Mouse (Mus musculus) kidney, postnatal 14 days (tissue): ENCODE results near the gene Smu1.

ENCODE experiments used
- DNase-seq: peaks from one replicate; pipeline ENCODE4 v3.0.0; 2022; ENCODE audit warnings: mixed read lengths

Gene Smu1

DNA sequence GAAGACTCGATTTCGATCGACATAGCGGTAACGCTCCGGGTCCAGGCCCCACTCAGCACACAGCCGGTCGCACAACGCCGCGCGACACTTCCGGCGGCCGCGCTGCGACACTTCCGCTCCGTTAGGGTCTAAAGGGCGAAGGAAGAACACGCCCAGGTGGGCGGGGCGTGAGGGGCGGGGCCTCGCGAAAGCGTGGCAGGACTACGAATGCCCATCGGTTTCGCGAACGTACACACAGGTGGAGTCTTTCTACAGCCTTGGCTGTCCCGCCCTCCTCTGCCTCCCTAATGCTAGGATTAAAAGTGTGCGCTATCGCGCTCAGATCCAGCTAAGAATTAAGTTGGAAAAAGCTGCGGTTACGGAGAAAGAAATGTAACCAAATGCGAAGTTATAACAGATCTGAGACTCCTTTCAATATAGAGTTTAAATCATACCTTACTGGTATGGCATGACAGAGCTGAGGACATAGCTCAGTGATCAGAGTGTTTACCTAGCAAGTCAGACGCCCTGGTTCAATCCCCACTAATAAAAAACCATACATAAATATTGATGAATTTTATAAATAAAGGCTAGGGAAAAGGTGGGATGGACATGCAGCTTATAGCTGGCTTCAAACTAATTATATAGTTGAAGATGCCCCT, at the start of gene Smu1:
Gene Smu1 (minus strand): TSS at position 144 of the 641 bp plus-strand sequence.
- peak; percentile 98 for DNase-seq

DNA sequence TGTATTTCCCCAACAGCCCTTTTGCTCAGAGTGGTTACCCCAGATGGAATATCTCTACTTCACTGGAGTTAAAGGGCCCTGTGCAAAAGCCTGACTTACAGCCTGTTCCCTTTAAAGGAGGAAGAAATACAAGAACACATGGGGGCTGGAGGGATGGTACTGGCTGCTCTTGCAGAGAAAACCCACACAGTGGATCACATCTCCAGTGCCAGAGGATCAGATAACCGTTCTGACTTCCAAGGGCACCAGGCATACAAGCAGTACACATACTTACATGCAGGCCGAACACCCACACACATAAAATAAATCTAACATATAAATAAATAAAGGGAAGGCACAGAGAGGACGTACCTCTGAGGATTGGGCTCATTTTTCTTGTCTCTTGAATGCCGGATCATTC, 49.7 kb upstream of the Smu1 start:
- DNase-seq, result no peak

DNA sequence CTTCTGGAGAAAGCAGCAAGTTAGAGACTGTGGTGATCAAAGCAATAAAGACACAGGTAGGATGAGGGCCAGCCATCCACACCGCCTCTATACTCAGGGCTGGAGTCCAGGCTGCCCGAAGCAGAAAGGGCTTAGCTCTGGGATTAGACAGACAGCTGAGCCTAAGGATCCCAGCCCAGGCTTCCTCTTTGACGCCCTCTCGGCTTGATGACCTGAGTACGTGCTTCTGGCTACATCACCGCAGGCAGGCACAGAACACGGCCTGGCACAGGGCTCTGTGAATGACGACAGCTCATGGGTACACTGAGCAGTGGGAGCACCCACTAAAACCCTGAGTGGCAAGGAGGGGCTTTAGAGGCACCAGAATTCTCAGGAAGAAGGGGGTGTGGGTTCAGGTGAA, 47.7 kb upstream of the Smu1 start:
- no peak for DNase-seq

DNA sequence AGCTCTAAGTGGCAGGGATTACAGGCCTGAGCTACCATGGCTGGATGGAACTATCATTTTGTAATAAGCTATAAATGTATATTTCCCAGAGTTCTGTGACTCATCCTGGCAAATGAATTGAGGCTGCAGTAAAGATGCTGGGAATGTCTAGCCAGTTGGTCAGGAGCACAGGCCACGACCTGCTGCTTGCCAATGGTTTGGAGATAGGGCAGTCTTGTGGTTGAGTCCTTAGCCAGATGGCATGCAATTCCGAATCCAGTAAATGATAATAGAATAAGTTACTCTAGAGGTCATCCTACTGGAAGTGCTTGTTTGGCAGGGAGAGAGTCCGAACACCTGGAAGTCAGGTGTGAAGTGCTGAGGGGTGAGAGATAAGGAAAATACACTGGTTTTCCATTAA, 45.1 kb upstream of the Smu1 start:
- DNase-seq, result no peak

DNA sequence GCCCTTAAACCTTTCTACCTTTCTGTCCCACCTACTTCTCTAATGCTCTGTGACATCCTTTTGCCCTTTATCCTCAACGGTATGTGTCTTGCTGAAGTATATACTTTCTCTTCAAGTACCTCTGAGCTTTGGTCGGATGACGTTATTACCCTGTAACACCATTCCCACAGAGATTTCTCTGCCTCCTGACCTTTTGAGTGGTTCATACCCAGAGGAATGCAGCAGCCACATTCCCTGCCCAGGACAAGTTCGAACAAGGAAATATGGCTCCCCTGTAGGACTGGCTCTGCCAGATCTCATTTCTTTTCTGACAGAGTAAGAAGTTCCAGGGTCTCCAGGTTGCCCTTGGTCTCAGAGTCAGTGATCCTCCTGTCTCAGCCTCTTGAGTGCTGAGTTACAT, 44.2 kb upstream of the Smu1 start:
- DNase-seq, result peak; percentile 21

DNA sequence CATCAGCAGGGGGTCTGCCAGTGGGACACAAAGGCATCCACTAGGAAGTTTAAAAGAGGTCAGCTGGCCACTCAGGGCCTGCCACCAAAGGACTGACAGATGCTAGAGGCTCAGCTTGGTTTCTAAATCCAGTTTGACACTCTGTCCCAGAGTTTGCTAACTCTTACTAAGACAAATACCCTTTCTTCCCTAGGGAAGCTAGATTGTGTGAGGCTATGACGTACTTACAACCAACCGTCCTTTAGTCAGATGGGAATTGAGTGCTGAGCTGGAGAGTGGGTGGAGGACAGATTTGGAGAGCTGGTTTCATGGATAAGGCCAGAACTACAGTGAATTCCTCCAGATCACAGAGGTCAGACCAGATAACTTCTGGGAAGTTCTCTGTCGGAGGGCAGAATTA, 43.1 kb upstream of the Smu1 start:
- no peak for DNase-seq

DNA sequence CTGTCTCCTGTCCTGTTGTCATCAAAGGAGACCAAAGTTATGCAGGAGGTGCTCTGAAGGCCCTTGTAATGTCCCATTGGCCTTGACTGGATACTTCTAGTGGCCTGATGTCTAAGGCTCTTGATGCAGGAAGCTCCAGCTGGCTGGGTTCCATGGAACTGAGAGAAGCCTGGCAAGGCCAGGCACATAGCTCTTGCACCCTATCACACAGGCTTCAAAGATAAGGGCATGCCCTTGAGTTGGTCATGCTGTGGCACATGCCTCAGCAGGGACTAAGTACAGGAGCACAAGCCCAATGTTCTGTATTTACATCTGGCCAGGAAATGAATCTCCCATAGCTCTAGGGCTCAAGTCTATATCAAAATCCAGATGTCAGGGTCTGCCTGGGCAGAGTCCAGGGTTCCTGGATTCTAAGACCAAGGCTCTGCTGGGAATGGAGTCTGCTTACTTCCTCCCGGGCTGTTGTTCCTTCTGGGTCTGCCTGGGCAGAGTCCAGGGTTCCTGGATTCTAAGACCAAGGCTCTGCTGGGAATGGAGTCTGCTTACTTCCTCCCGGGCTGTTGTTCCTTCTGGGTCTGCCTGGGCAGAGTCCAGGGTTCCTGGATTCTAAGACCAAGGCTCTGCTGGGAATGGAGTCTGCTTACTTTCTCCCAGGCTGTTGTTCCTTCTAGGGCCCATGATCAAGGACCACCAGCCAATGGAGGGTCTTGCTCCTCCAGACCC, 41.3 kb upstream of the Smu1 start:
- peak; percentile 23 for DNase-seq

DNA sequence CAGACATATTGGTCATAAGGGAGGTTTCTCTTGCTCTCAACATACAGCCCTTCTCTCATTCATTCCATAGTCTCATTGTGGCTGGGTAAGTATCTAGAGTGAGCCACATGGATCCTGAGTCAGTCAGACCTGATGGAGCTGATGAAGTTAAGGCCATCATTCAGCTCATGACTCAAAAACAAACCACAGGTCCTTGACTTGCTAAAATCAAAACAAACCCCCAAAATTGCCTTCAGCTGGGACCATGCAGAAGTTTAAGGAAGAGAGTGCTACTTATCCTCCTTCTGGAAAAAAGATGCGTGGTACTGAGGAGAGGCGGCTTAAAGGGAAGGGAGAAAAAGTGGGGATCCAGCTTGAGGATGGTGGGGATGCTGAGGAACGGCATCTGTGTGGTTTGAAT, 38.0 kb upstream of the Smu1 start:
- DNase-seq, result no peak

DNA sequence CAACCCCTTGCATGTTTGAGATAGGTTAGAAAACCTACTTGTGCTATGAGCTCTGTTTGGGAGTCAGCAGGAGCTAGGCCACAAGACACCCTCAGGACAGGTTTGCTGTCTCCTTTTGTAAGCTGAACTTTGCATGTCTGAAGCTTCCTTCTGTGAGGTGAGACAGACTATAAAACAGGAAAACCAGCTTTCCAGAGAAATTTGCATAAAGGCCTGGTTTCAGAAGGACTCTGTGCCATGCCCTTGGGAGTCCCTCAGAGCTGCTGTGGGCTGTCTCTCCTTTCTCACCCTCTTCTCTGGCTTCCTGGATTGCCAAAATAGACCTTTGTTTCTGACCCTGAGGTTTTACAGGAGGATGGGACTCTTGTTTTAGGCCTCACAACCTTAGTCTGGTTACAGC, 36.6 kb upstream of the Smu1 start:
- DNase-seq, result no peak

DNA sequence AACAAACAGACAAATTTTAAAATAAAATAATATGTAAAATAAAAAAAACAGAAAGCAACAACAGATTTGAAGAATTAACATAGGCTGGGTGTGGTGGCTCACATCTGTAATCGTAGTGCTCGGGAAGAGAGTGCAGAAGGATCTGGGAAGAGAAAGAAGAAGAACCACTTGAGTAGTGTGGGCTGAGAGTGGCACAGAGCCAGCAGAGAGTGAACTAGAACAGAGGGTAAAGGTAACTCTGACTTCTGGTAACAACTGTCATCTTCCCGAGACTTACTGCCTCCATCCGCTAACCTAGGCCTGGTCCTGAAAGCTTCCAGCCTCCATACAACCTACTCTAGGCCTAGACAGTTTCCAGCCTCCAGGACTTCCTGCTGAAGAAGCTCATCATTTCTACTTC, 33.5 kb upstream of the Smu1 start:
- DNase-seq, result peak; percentile 35

DNA sequence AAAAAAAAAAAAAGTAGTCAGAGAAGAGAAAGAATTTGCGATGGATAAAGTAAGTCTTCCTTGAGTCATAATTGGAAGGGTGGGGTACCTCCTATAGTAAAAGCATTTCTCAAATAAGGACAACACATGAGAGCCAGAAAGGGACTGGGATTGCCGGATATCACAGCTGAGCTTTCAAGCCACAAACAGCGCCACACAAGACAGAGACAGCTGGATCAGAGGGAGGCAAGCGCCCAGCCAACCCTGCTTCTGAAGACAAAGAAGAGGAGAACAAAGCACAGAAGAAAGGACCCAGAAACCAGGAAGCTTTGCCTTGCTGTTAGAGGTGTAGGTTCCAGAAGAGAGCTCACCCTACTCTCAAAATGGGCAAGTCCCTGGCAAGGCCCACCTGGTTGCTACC, 28.9 kb upstream of the Smu1 start:
- DNase-seq, result no peak

DNA sequence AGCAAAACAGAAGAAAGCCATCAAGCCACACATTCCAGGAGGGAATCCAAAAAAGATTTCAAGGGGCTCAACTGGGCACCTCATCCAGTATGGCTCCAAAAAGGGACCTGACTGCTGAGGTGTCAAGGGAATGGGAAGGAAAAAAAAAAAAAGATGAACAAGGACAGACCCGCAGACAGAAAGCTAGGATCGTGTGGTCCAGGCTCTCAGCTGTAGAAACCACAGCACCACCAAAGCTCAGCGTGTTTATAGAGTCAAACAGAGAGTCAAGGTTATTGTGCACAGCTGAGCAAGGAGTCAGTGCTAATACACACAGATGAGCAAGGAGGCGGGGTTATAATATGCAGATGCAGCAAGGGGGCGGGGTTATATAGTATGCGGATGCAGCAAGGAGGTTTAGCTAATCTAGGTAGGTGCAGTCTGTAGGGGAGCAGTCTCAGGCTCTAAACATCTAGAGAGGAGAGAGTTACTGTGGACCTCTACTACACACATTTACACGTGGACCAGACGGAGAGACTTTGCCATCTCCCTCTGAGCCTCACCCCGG, 28.0 kb upstream of the Smu1 start:
- no peak for DNase-seq

DNA sequence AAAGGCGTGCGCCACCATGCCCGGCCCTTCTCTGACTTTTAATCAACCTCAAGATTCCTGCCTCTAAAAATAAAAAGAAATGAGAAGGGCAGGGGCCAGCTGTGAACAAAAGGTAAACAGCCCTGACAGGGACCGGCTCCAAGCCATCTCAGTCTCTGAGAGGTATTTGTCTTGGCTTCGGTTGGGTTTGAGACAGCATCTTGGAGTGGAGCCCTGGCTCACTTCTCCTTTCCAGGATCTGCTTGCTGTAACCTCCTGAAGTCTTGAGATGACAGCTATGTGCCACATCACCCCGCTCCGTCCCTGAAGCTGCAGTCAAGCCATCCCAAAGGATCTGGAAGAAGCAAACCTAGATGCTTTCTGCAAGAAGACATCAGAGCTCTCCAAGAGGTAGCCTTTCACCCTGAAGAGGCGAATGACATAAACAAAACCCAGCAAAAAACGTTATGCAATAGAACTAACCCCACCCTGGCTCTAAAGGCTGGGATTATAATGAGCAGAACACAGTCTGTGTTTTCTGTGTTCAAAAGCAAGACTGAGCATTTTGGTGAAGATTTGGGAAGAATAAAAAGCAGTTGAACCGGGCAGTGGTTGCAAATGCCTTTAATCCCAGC, 26.9 kb upstream of the Smu1 start:
- peak; percentile 40 for DNase-seq

DNA sequence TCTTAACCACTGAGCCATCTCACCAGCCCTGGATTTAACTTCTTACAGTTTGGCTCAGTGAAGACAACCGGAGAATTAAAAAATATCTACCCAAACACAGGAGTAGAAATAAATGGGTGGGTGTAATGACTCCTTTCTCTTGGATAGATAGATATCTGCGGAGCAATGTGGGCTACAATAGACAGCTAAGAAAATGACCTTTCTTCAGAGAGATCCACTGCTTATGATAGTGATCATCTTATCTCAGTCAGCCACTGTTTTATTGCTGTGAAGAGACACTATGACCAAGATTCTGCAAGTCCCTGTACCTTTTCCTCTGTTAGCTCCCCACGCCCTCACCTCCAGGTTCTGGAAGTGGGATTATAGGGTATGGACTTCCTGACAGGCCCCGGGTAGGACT, 25.3 kb upstream of the Smu1 start:
- no peak for DNase-seq

DNA sequence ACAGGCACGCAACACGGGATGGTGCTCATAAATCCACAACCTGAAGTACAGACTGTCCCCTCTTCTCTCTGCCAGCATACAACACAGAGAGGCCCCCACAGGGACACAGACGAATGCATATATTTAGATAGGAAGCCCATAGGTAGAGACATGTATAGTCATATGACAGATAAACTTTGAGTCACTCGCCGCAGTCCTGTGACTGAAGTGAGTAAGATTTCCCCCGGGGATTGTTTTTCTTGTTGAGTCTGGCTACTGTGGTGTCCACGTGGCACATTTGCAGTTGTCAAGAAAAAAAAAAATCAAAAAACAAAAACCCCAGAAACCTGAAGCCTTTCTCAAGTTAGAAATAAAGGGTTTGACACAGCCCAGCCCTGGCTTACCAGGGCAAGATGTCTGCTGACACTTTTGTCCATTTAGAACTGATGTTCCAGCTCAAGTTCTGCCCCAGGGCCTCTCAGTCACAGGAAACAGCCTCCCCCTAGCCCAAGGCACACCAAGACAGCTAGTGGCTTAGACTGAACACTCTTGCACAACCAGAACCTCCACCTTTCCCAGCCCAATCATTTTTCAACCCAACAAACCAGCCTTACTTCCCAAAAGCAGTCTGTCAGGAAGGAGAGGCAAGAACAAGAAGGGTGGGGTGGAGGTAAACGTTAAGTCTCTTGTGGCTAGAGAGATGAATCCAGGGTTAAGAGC, 24.2 kb upstream of the Smu1 start:
- DNase-seq, result no peak

DNA sequence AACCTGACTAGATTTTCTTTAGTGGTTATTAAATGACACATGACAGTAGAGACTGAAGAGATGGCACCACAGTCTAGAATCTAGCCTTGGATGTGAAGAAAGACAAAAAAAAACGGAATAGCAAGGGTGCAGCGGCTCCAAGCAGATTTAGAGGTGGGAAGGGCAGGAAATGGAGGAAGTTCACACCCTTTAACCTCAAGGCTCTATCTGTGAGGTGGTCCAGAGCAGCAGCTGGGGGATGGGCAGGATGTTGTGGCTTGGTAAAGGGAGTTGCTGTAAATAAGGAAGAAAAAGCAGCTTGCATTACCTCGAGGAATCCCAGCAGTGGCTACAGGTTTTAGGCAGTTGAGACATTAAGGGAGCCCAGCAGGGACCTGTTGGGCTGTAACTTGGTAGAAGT, 23.4 kb upstream of the Smu1 start:
- DNase-seq, result peak; percentile 67

DNA sequence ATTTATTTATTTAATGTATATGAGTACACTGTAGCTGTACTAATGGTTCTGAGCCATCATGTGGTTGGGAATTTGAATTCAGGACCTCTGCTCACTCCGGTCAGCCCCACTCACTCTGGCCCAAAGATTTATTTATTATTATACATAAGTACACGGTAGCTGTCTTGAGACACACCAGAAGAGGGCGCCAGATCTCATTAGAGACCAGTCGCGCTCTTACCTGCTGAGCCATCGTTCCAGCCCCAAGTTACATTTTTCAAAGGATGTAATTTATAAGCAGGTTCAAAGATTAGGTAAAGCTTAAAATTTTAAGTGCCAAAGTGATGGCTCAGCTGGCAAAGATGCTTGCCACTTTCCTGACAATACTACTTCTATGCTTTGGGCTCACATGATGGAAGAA, 20.9 kb upstream of the Smu1 start:
- DNase-seq, result no peak

DNA sequence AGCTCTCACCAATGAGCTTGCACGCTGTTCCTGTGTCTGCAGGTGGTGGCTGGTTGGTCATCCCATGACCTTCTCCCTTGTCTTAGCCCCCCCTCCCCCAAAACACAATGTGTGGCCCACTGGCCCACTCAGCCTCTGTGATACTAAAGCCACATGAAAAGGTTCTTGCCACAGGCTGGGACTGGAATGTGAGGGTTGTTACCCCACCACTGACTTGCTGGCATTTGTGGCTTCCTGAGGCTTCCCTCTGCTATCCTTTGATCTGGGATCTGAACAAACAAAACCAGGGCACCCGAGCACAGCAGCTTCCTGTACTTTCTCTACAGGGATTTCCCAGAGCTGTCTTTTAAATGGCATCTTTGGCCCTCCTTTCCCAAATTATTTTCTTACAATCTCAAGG, 19.4 kb upstream of the Smu1 start:
- DNase-seq, result no peak

DNA sequence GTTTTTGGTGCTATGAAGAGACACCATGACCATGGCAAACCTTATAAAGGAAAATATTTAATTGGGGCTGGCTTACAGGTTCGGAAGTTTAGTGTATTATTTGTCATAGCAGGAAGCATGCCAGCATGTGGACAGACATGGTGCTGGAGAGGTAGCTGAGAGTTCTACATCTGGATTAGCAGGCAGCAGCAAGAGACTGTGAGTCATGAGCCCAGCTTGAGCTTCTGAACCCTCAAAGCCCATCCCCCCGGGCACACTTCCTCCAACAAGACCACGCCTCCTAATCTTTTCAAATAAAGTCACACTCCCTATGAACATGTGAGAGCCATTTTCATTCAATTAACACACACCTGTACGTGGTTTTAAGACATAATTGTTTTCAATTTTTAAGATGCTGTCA, 18.7 kb upstream of the Smu1 start:
- DNase-seq, result no peak

DNA sequence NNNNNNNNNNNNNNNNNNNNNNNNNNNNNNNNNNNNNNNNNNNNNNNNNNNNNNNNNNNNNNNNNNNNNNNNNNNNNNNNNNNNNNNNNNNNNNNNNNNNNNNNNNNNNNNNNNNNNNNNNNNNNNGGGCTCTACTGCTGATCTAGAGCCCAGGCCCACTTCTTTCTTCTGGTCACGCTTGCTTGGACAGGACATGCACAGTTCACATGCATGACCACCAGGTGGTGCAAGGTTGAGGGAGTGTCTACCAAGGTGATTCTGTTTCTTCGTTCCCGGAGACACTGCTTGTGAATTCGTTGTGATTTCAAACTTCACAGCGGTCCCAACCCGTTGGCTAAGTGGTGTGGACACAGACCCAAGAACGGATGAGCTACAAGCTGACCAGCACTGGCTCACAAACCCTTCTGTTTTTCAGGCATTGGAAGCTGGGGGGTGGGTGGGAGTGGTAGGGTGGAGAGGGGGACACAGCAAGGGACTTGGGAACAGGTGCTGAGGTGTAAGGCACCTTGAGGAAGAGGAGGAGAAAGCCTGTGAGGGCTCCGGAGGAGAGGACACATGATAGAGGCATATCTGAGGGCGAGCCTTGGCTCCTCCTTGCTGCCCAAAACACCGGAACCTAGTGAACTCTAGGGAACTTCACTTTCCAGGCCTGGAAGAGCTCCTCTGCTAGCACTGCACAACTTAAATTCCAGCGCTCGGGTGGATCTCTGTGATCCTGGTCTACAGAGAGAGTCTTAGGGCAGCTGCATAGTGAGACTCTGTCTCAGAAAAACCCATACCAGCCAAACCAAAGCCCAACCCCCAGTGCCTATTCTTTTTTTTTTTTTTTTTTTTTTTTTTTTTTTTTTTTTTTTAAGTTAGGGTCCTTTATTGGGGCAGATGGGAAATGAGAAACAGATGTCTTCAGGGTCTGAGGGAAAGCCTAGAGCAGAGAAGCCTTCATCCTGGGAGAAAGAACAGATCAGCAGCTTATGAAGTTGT, 16.8 kb upstream of the Smu1 start:
- DNase-seq, result peak; percentile 83

DNA sequence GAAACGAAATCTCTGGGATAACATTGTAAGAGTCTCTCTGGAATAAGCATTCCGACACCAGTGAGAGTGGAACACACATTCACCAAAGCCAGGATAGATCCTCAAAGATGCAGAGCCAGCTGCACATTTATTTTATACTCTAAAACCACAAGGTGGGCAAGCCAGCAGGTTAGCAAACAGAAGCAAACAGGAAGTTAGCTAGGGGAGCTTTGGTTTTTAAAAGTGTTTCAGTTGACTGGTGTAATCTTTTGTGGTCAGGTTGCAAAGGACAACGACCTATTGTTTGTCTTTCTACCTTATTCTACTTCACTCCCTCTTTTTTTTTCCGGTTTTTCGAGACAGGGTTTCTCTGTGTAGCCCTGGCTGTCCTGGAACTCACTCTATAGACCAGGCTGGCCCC, 2.2 kb upstream of the Smu1 start:
- DNase-seq, result no peak

DNA sequence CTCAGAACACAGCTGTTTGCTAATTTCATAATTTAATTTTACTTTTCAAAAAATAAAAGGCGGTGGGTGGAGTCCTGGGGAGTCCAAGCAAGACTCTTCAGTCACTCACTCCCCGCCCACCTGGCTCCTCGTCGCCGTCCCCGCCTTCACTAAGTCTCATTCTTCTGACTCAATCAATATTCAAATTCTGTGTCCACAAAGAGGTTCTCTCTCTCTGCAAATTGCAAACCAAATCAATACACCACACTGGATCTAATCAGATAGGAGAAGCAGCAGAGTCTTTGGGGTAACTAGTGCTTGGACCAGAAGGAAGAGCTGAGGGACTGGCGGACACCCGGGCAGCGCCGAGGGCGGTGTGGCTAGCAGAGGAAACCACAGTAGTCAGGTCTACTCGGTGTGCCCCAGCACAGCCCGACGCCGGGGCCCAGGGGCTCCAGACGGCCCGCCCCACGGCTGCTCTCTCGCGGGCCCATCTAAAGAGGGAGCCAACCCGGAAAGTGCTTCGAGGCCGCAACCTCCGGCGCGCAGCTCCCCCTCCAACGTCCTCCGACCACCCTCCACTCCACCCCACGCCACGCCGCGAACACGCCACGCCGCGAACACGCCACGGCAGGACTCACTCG, 455 bp downstream of the Smu1 start:
- DNase-seq, result no peak
